Mouse (Mus musculus): Measurements from ENCODE around the gene Abhd13.

DNA sequence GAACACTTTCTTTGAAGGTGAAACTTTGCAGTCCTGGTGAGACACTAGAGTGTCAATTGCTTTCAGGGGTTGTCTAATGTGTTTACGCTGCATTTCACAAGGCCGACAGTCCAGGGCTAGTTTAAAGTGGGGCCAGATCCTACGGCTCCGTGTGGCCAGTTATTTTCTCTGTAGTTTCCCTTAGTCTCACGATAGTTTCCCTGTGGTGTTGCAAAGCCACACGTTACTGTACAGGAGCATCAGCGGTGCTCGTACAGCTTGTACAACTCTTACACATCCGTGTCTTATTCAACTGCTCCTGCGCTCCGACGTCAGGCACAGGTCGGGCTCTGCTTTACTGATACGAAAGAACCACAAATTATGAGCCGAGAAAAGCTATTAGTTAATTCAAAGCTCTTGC is 491 bp upstream of the Abhd13 start:
- TF ChIP-seq CTCF (IDR thresholded peaks at IDR 0.05; ENCODE audit: borderline replicate concordance, insufficient read depth, low read depth, low read length): no peak
- TF ChIP-seq POLR2A (IDR thresholded peaks at IDR 0.05; ENCODE audit: borderline replicate concordance, insufficient read depth, low read length): no peak

All from cerebellum, adult 2 months (tissue).